In the genomic region with DNA sequence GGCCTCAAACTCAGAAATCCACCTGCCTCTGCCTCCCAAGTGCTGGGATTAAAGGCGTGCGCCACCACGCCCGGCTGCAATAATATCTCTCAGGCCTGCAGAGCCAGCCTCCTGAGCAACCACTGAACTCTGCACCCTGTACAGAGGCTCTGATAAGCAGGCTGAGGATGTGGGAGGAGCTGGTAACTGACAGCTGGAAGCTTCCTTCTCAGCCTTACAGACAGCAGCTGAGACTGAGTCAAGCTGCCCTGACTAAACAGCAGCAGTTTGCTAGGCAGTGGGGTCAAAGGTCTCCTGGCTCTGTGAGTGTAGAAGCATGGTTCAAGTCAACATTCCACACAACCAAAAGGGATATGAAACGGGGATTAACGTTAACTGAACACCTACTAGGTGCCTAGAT, we compare ENCODE assay signal across 7 mouse cellular contexts. TPM values are rescaled to one million over a fixed set of nuclear protein-coding genes. Genes with fewer than 3 reads are reported as not detected.
A peak's percentile ranks its signal among the peaks of the same experiment; 100 is the strongest.
DNase-seq lines count a peak whose midpoint lies in the region; ATAC-seq and TF ChIP-seq lines count a peak whose summit lies in the region.

No protein-coding gene starts in this region.

- H3K27ac ChIP-seq in intestine, embryonic 14.5 days (ENCODE audit: low read depth) = no peak overlapping the region
- no peak overlapping the region for H3K27ac ChIP-seq in lung, embryonic 15.5 days

- peak; percentile 98 for ATAC-seq in G1E (ENCODE audit: extremely low read depth, insufficient number of reproducible peaks, low FRiP score, poor library complexity, severe bottlenecking)
- peak; percentile 88 for ATAC-seq in intestine, embryonic 14.5 days (replicated peaks; ENCODE audit: low FRiP score, low TSS enrichment, low read depth)
- ATAC-seq in lung, embryonic 15.5 days (ENCODE audit: borderline replicate concordance, extremely low read depth, low FRiP score, low TSS enrichment) = peak; percentile 83

- peak; percentile 87 for DNase-seq in G1E (ENCODE audit: low spot score)
- peak; percentile 63 for DNase-seq in c-Kit-positive CD71-negative TER-119-negative erythroid progenitor cells, embryonic 14.5 days (ENCODE audit: low read depth)
- DNase-seq in intestine, embryonic 14.5 days (ENCODE audit: low spot score) = no peak
- DNase-seq in thymus, postnatal 10 days (ENCODE audit: low spot score in 2 of 2) = peak; percentile 66 to 70
- DNase-seq in layer of hippocampus, adult 8-10 months (ENCODE audit: low spot score in 2 of 2) = no peak
- DNase-seq in layer of hippocampus, adult 11-12 months (ENCODE audit: low spot score) = no peak

- H3K4me2 ChIP-seq in intestine, embryonic 14.5 days (ENCODE audit: low read length) = no peak overlapping the region
- H3K4me2 ChIP-seq in lung, embryonic 15.5 days = no peak overlapping the region

- H3K27me3 ChIP-seq in G1E (ENCODE audit: insufficient read depth, low read length) = 0 out of 2 replicates have a peak, but pooled peaks cover 2% of the 10 kb centered on the region
- no peaks in the 10 kb centered on the region for H3K27me3 ChIP-seq in intestine, embryonic 14.5 days (replicated peaks; ENCODE audit: control insufficient read depth, insufficient read depth, low read length)
- no peaks in the 10 kb centered on the region for H3K27me3 ChIP-seq in lung, embryonic 15.5 days

- no peaks in the 10 kb centered on the region for H3K36me3 ChIP-seq in G1E (replicated peaks)
- no peaks in the 10 kb centered on the region for H3K36me3 ChIP-seq in intestine, embryonic 14.5 days (ENCODE audit: control insufficient read depth, insufficient read depth, low read length)
- H3K36me3 ChIP-seq in lung, embryonic 15.5 days = no peaks in the 10 kb centered on the region

- H3K9me3 ChIP-seq in G1E (replicated peaks) = no peaks in the 10 kb centered on the region
- no peaks in the 10 kb centered on the region for H3K9me3 ChIP-seq in intestine, embryonic 14.5 days (ENCODE audit: control insufficient read depth, low read length)
- no peaks in the 10 kb centered on the region for H3K9me3 ChIP-seq in lung, embryonic 15.5 days

- peaks cover 40% of the 10 kb centered on the region for H3K4me1 ChIP-seq in G1E (ENCODE audit: insufficient read depth, low read depth, low read length)
- peaks cover 12% of the 10 kb centered on the region for H3K4me1 ChIP-seq in intestine, embryonic 14.5 days (replicated peaks; ENCODE audit: control insufficient read depth, insufficient read depth, low read length)
- H3K4me1 ChIP-seq in lung, embryonic 15.5 days = peaks cover 43% of the 10 kb centered on the region

- WGBS in intestine, embryonic 14.5 days = 43% methylated on average over 6 of the region's 6 CpGs
- WGBS in lung, embryonic 15.5 days = 33% methylated on average over 6 of the region's 6 CpGs

- H3K9ac ChIP-seq in intestine, embryonic 14.5 days (ENCODE audit: low read length) = no peak overlapping the region
- no peak overlapping the region for H3K9ac ChIP-seq in lung, embryonic 15.5 days

- no peak for TF ChIP-seq CTCF in G1E (IDR thresholded peaks at IDR 0.05; ENCODE audit: low read depth, low read length)

- no peak overlapping the region for H3K4me3 ChIP-seq in G1E (ENCODE audit: low read depth, low read length)
- H3K4me3 ChIP-seq in intestine, embryonic 14.5 days (ENCODE audit: low read depth, low read length) = no peak overlapping the region
- no peak overlapping the region for H3K4me3 ChIP-seq in lung, embryonic 15.5 days

RNA-seq across cellular contexts. Expression of a gene that starts 8.0 kb away (rescaled TPM):
- total RNA-seq in G1E (2014; fragmentation: Nextera tagmentation) = 2,069 and 2,225 TPM in 2 replicates
- total RNA-seq in G1E (2017) = 1,859 and 1,927 TPM in 2 replicates
- polyA plus RNA-seq in G1E (2012) = 2,214 and 2,274 TPM in 2 replicates
- polyA plus RNA-seq in intestine, embryonic 14.5 days (2014; fragmentation: Nextera tagmentation; extraction: Ambion mirVana) = 2,451 TPM in 2 replicates
- polyA plus RNA-seq in lung, embryonic 15.5 days (2015; fragmentation: Nextera tagmentation; extraction: Ambion mirVana) = 1,840 and 1,954 TPM in 2 replicates
- total RNA-seq in layer of hippocampus, adult 8-10 months (2022) = 100 to 1,000 TPM; 286 to 315 (median 301) TPM

RNA-seq across cellular contexts. Expression of a gene that starts 27.7 kb away (rescaled TPM):
- total RNA-seq in G1E (2014; fragmentation: Nextera tagmentation) (not detected in 2 replicates), G1E (2017) (not detected in 2 replicates)
- not detected in 2 replicates for polyA plus RNA-seq in G1E (2012)
- not detected in 2 replicates for polyA plus RNA-seq in intestine, embryonic 14.5 days (2014; fragmentation: Nextera tagmentation; extraction: Ambion mirVana)
- polyA plus RNA-seq in lung, embryonic 15.5 days (2015; fragmentation: Nextera tagmentation; extraction: Ambion mirVana) = 0.14 TPM in 1 of 2 replicates, not detected in the other
- not detected for total RNA-seq in layer of hippocampus, adult 8-10 months (2022)

RNA-seq across cellular contexts. Expression of a gene that starts 37.4 kb away (rescaled TPM):
- total RNA-seq in G1E (2014; fragmentation: Nextera tagmentation) (189 and 225 TPM in 2 replicates), G1E (2017) (275 and 302 TPM in 2 replicates)
- polyA plus RNA-seq in G1E (2012) = 101 and 108 TPM in 2 replicates
- polyA plus RNA-seq in intestine, embryonic 14.5 days (2014; fragmentation: Nextera tagmentation; extraction: Ambion mirVana) = 48.7 and 52.9 TPM in 2 replicates
- 40.6 and 43.8 TPM in 2 replicates for polyA plus RNA-seq in lung, embryonic 15.5 days (2015; fragmentation: Nextera tagmentation; extraction: Ambion mirVana)
- total RNA-seq in layer of hippocampus, adult 8-10 months (2022) = 10 to 100 TPM; 34.4 to 40.6 (median 36.0) TPM

RNA-seq across cellular contexts. Expression of a gene that starts 37.4 kb away (rescaled TPM):
- total RNA-seq in G1E (2014; fragmentation: Nextera tagmentation) (20.4 and 30.4 TPM in 2 replicates), G1E (2017) (34.9 and 40.4 TPM in 2 replicates)
- polyA plus RNA-seq in G1E (2012) = 2.1 and 2.7 TPM in 2 replicates
- 18.8 and 20.9 TPM in 2 replicates for polyA plus RNA-seq in intestine, embryonic 14.5 days (2014; fragmentation: Nextera tagmentation; extraction: Ambion mirVana)
- polyA plus RNA-seq in lung, embryonic 15.5 days (2015; fragmentation: Nextera tagmentation; extraction: Ambion mirVana) = 19.3 and 21.3 TPM in 2 replicates
- total RNA-seq in layer of hippocampus, adult 8-10 months (2022) = 10 to 100 TPM; 15.9 to 22.1 (median 17.5) TPM

Comparison
In these comparisons a context has a peak if more than half of its experiments do, and no peak if none do; other contexts are left out.
1. DNase-seq: peak in G1E (single experiment), c-Kit-positive CD71-negative TER-119-negative erythroid progenitor cells, embryonic 14.5 days (single experiment) and thymus, postnatal 10 days (2 of 2); none in intestine, embryonic 14.5 days (single experiment), layer of hippocampus, adult 8-10 months (0 of 2) and layer of hippocampus, adult 11-12 months (single experiment).
2. Peak in every context shown above with its lines, with median percentiles within 50 percentile points of each other: ATAC-seq.